Mouse (Mus musculus): Measurements from ENCODE around the gene Tmem132d.

DNA sequence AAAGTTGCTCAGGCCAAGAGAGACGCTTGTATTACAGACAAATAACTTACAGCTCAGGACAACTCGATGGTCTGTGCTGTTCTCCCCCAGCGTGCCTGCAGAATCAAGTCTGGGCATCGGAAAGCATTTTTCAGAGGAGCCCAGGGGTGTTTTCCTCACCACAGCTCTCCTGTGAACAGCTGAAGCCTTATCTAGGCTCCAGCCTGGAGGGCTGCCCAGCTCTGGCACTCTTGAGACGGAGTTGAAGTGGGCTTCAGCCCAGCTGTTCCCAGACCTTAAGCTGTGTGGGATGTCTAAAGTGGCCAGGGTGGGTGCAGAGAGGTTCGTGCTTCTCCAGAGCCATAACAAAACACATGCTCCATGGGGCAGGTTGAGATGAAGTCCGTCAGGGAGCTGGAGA lies 657.1 kb downstream of the Tmem132d start:
- no peak for TF ChIP-seq CTCF (IDR thresholded peaks at IDR 0.05; ENCODE audit: low read depth, low read length)
- no peak for TF ChIP-seq POLR2A (IDR thresholded peaks at IDR 0.05; ENCODE audit: borderline replicate concordance, low read depth, low read length)

Measured in bone marrow macrophage, adult 2 months (primary cell).